Mouse (Mus musculus) thymus, adult 18-20 months (tissue): ENCODE data around the gene Gp1ba.

Experiments used
- DNase-seq, 2 experiments: peaks; one replicate each; pipeline ENCODE4 v3.0.0; 2022; ENCODE audit warnings: mixed read lengths in 2 of 2

Gp1ba gene

GRCm38 (mm10) chr11:70674014-70674413, 35.1 kb downstream of the Gp1ba start:
- no peak for DNase-seq

- no peak for DNase-seq
Measured at GRCm38 (mm10) chr11:70674501-70674900, 35.6 kb downstream of the Gp1ba start.

GRCm38 (mm10) chr11:70678092-70678491, 39.2 kb downstream of the Gp1ba start:
- no peak for DNase-seq

- DNase-seq, result no peak
Measured at GRCm38 (mm10) chr11:70678576-70678975, 39.7 kb downstream of the Gp1ba start.

- no peak for DNase-seq
Measured at GRCm38 (mm10) chr11:70679361-70679760, 40.4 kb downstream of the Gp1ba start.

GRCm38 (mm10) chr11:70679894-70680293, 41.0 kb downstream of the Gp1ba start:
- no peak for DNase-seq

GRCm38 (mm10) chr11:70681170-70681569, 42.2 kb downstream of the Gp1ba start:
- DNase-seq, result no peak

GRCm38 (mm10) chr11:70681897-70682581, 43.1 kb downstream of the Gp1ba start:
- no peak for DNase-seq

- DNase-seq, result no peak
Measured at GRCm38 (mm10) chr11:70683640-70684039, 44.7 kb downstream of the Gp1ba start.

- no peak for DNase-seq
Measured at GRCm38 (mm10) chr11:70686901-70687566, 48.1 kb downstream of the Gp1ba start.

GRCm38 (mm10) chr11:70687601-70688199, 48.8 kb downstream of the Gp1ba start, which contains the start of gene Camta2:
TSS of gene Camta2 (minus strand) at chr11:70688105.
- DNase-seq, result peak; percentile 78 to 79

- DNase-seq, result no peak
Measured at GRCm38 (mm10) chr11:70688372-70688771, 49.5 kb downstream of the Gp1ba start.

GRCm38 (mm10) chr11:70689578-70689977, 50.7 kb downstream of the Gp1ba start:
- no peak for DNase-seq
